Mouse (Mus musculus) stomach, embryonic 16.5 days (tissue): ENCODE data around the gene Stam2. TPM values are rescaled to one million over a fixed set of nuclear protein-coding genes. Genes with fewer than 3 reads are reported as not detected.

Experiments used
- ATAC-seq: fragments of 200-750 bp; cut with Nextera tagmentation; 2 replicates; pipeline ENCODE4 v1.8.0; 2017; ENCODE audit warnings: moderate number of reproducible peaks, moderate TSS enrichment; ENCODE audit not compliant: insufficient read depth, low FRiP score
- H3K27ac ChIP-seq: fragments of 300-500 bp; sonication (generic); 2 replicates; pipeline ENCODE4 v1.5.1; 2014; ENCODE audit warnings: low read length
- H3K27me3 ChIP-seq: fragments of 300-500 bp; sonication (generic); 2 replicates; pipeline ENCODE4 v1.6.1; 2014; ENCODE audit warnings: low read length, control low read depth, mixed read lengths; ENCODE audit not compliant: control insufficient read depth, insufficient read depth
- H3K36me3 ChIP-seq: fragments of 300-500 bp; sonication (generic); 2 replicates; pipeline ENCODE4 v1.6.1; 2014; ENCODE audit warnings: low read length; ENCODE audit not compliant: control insufficient read depth, insufficient read depth
- H3K4me1 ChIP-seq: fragments of 300-500 bp; sonication (generic); 2 replicates; pipeline ENCODE4 v1.6.1; 2014; ENCODE audit warnings: low read length, control low read depth, mixed read lengths; ENCODE audit not compliant: control insufficient read depth, insufficient read depth
- H3K4me2 ChIP-seq: fragments of 300-500 bp; sonication (generic); 2 replicates; pipeline ENCODE4 v1.6.1; 2014; ENCODE audit warnings: low read depth, low read length, mixed read lengths
- H3K4me3 ChIP-seq: fragments of 300-500 bp; sonication (generic); replicated peaks from 2 replicates; pipeline ENCODE4 v1.5.1; 2014; ENCODE audit warnings: mild to moderate bottlenecking, low read length
- H3K9ac ChIP-seq: fragments of 300-500 bp; sonication (generic); 2 replicates; pipeline ENCODE4 v1.6.1; 2014; ENCODE audit warnings: low read length
- H3K9me3 ChIP-seq: fragments of 300-500 bp; sonication (generic); replicated peaks from 2 replicates; pipeline ENCODE4 v1.6.1; 2016; ENCODE audit warnings: low read length, control low read depth; ENCODE audit not compliant: control insufficient read depth
- WGBS: fragments of 180-500 bp; shearing (Covaris S2); extraction: QIAGEN DNeasy Blood & Tissue Kit; methylation state at CpG from one replicate; pipeline ENCODE4 v1.1.7; 2014; 5-methylcytosine and 5-hydroxymethylcytosine counted together
- polyA plus RNA-seq: library from polyadenylated mRNA; unstranded; fragments of >200 nt; fragmentation: Nextera tagmentation; extraction: Ambion mirVana; gene quantifications from 2 replicates; pipeline ENCODE4 v1.2.1, GENCODE M21; 2015

Stam2 gene
- polyA plus RNA-seq, 1 experiment from 2014 or later: 37.2 TPM

DNA sequence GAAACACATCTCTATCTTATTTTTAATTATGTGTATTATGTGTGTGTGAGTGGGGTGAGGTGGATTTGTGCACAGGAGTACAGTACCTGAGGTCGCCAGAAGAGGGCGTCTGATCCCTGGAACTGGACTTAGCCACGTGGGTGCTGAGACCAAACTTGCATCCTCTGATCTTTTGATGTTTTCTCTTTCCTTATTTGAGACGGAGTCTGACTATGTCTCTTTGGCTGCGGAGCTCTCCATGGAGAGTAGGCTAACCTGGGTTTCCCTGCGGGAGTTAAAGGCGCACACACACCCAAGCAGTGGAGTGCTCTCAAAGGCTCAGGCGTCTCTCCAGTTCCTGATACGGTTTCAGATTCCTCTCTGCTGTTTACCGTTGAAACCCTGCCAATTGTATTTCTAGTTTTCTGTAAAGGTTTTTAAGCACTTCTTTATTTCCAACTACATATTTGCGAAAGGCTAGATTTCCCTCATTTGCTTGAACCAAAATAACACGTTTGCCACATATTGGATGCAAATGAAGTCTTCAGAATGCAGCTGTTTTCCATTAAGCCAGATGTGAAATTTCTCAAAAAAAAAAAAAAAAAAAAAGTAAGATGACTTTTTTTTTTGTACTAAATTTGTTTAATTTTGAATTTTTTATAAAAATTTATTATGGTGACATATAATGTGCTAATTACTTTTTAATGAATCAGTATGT is 21.1 kb upstream of the Stam2 start:
- H3K4me1 ChIP-seq: no peaks in the 10 kb centered on the region
- H3K4me3 ChIP-seq: peak overlapping the region; percentile 32
- ATAC-seq: no peak
- H3K9me3 ChIP-seq: peaks cover 2% of the 10 kb centered on the region; the same call in 1 of the 2 replicates
- H3K9ac ChIP-seq: no peak overlapping the region
- WGBS: 16% methylated on average over 12 of the region's 12 CpGs
- H3K27me3 ChIP-seq: no peaks in the 10 kb centered on the region
- H3K36me3 ChIP-seq: no peaks in the 10 kb centered on the region
- peak overlapping the region; percentile 64 for H3K4me2 ChIP-seq
- H3K27ac ChIP-seq: no peak overlapping the region; the same call in 1 of the 2 replicates

DNA sequence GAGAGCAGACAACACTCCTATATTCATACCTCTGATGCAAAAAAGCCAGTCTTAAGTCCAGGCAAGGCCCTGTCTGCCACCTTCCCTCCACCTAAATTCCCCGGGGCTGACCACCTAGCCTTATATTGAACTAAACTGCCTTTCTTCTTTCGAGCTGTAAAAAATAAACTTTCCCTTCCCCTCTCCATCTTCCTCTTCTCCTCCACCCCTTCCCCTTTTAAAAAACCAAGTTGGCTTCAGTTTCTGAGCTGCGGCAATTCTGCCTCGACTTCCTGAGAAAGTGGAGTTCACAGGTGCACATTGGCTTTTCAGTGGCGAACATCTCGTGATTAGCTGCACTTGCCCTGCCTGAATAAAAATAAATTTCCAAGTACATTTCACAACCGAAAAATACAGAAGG is 20.4 kb upstream of the Stam2 start:
- peak overlapping the region; percentile 64; the same call in 1 of the 2 replicates for H3K4me2 ChIP-seq
- 61% methylated on average over 7 of the region's 7 CpGs for WGBS
- ATAC-seq: no peak

DNA sequence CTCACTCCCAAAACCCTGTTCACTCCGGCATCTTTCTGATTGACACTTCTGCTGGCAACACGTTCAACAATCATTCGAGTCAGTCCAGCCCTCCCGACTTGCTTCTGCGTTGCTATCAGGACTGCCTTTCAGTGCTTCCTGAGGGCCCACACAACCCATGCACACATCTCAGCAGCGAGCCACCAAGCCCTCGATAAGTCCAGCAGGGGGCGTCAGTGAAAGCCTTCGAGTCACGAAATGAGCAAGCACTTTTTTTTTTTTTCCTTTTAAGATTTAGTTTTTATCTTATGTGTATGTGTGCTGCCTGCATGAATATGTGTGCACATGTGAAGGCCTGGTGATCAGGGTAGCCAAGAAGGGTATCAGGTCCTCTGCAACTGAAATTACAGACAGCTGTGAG is 16.5 kb upstream of the Stam2 start:
- H3K9ac ChIP-seq: no peak overlapping the region
- no peaks in the 10 kb centered on the region for H3K4me1 ChIP-seq
- H3K27ac ChIP-seq: no peak overlapping the region
- H3K36me3 ChIP-seq: no peaks in the 10 kb centered on the region
- 28% methylated on average over 10 of the region's 10 CpGs for WGBS
- H3K4me3 ChIP-seq: no peak overlapping the region
- peaks cover 2% of the 10 kb centered on the region; the same call in 1 of the 2 replicates for H3K9me3 ChIP-seq
- no peaks in the 10 kb centered on the region for H3K27me3 ChIP-seq
- ATAC-seq: no peak
- H3K4me2 ChIP-seq: no peak overlapping the region

More for the DNA sequence above, 20.4 kb upstream of the Stam2 start:
- H3K4me1 ChIP-seq: no peaks in the 10 kb centered on the region
- no peaks in the 10 kb centered on the region for H3K36me3 ChIP-seq
- H3K9me3 ChIP-seq: peaks cover 2% of the 10 kb centered on the region; the same call in 1 of the 2 replicates
- H3K9ac ChIP-seq: no peak overlapping the region
- no peaks in the 10 kb centered on the region for H3K27me3 ChIP-seq
- no peak overlapping the region for H3K4me3 ChIP-seq
- H3K27ac ChIP-seq: no peak overlapping the region

DNA sequence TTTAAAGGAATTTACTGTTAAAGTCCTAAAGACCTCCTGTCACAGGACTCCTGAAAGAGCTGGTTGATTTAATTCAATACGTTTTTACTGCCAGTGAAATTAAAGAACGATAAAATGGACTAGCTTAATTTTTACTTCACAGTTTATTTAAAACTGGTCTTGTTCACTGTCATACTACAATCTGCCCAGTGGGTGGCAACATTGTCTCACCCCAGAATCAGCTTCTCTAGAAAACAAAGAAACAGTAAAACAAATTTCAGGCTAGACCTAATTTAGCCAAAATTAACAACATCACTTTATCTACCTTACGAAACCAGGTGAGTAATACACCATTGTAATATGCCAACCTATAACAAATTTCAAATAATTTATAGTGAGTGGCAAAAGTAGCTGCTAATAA is 14.6 kb upstream of the Stam2 start:
- Histone ChIP-seq H3K27me3 (no peaks in the 10 kb centered on the region), H3K9ac (no peak overlapping the region), H3K27ac (no peak overlapping the region), H3K4me2 (no peak overlapping the region), H3K4me3 (no peak overlapping the region), H3K36me3 (no peaks in the 10 kb centered on the region), H3K9me3 (peaks cover 2% of the 10 kb centered on the region; the same call in 1 of the 2 replicates), H3K4me1 (no peaks in the 10 kb centered on the region)
- WGBS: 15% methylated on average over 3 of the region's 3 CpGs
- ATAC-seq: no peak

DNA sequence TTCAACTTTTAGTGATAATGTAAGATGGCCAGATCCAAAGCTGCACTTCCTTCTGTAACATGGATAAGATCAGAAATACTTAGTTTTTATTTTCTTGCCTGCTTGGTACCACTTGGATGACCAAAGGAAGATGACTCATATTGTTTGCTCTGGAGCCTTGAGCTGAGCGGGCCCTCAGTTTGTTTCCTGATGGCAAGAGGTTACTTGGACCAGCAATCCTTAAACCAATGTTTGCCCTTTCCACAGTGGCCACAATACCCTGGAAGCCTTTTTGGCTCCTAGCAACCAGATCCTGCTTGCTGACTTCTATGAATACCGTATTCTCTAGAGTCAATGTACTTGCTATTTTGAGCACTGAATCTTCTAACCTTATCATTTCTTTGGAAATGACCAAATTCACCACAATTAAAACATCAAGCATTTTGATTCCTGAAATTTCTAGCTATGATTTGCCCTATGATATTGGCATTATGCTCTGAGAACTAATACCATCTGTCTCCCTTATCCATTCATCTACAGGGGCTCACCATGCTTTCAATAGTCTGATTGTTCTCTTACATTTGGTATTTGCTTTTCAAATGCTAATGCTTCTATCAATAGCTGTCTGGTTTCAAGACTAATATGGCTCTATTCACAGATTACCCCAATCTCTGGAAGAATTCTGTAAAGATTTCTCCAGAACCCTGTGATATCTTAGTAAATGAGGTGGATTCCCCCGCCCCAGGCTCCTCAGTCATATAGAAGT is 11.7 kb upstream of the Stam2 start:
- H3K36me3 ChIP-seq: no peaks in the 10 kb centered on the region
- no peak for ATAC-seq
- no peak overlapping the region for H3K9ac ChIP-seq
- no peaks in the 10 kb centered on the region for H3K4me1 ChIP-seq
- no peaks in the 10 kb centered on the region for H3K27me3 ChIP-seq
- no peak overlapping the region for H3K4me2 ChIP-seq
- WGBS: 57% methylated on average over 3 of the region's 3 CpGs
- no peak overlapping the region for H3K27ac ChIP-seq
- H3K9me3 ChIP-seq: no peaks in the 10 kb centered on the region
- H3K4me3 ChIP-seq: no peak overlapping the region

DNA sequence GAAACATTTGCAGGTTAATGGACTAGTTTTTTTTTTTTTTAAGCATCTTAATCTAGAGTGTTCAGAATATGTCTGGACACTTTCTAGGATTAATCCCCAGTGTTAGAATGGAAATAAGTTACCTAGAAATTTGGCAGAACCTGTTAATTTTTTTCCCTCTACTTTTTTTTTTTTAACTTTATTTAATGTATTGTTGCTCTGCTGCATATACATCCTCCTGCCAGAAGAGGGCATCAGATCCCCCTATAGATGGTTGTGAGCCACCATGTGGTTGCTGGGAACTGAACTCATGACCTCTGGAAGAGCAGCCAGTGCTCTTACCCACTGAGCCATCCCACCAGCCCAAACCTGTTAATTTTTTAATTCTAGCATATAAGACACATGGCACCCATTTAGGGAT is 2.0 kb upstream of the Stam2 start:
- no peak for ATAC-seq
- Histone ChIP-seq H3K4me2 (no peak overlapping the region), H3K9me3 (no peaks in the 10 kb centered on the region), H3K4me1 (no peaks in the 10 kb centered on the region; the same call in 1 of the 2 replicates), H3K4me3 (no peak overlapping the region), H3K9ac (no peak overlapping the region), H3K36me3 (no peaks in the 10 kb centered on the region), H3K27ac (no peak overlapping the region), H3K27me3 (no peaks in the 10 kb centered on the region)

DNA sequence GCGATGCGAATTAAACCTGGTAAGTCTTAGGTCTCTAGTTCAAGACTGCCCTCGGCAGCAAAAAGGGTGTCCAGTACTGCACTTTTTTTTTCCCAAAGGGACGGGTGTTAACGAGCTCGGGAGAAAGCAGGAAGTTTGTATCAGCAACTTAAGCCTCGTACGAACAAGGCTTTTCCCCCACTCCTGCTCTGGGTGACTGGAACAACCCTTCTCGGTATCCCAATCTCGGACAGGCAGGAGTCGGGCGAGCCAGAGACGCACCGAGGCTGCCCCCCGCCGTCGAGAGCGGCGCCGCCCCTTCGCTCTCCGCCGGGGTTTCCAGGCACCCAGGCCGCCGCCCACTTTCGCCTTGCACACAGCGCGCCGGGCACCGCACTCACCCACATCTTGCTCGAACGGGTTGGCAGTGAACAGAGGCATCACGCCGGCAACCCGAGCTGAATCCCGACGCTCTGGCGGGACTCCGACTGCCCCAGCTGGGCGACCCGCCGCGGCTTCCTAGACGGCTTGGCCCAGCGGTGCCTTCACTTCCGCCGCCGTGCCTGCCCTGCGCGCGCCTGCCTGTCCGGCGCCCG is 313 bp downstream of the Stam2 start:
- peak overlapping the region; percentile 73 for H3K4me2 ChIP-seq
- H3K9me3 ChIP-seq: no peaks in the 10 kb centered on the region
- peak overlapping the region; percentile 88 for H3K4me3 ChIP-seq
- H3K27me3 ChIP-seq: no peaks in the 10 kb centered on the region
- peak; percentile 94 for ATAC-seq
- peak overlapping the region; percentile 97 for H3K9ac ChIP-seq
- WGBS: 0% methylated on average over 54 of the region's 54 CpGs
- H3K36me3 ChIP-seq: no peaks in the 10 kb centered on the region
- peak overlapping the region; percentile 98 for H3K27ac ChIP-seq
- H3K4me1 ChIP-seq: peaks cover 3% of the 10 kb centered on the region; the same call in 1 of the 2 replicates

DNA sequence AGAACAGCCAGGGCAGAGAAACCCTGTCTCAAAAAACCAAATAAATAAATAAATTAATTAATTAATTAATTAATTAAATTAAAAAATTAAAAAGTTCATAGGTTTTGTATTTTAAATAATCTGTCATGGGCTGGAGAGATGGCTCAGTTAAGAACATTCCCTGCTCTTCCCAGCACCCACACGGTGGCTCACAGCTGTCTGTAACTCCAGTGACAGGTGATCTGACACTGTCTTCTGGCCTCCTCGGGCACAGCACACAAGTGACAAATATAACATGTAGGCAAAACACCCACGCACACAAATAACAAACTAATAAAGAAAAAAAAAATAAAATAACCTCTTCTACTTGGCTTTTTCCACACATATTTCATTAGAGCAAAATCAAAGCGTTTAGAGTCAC is 1.5 kb downstream of the Stam2 start:
- Histone ChIP-seq H3K4me3 (no peak overlapping the region), H3K4me1 (peaks cover 3% of the 10 kb centered on the region; the same call in 1 of the 2 replicates), H3K4me2 (0 out of 2 replicates have a peak overlapping the region, but pooled peaks have one; percentile 73), H3K27ac (no peak overlapping the region), H3K9me3 (no peaks in the 10 kb centered on the region), H3K36me3 (no peaks in the 10 kb centered on the region), H3K27me3 (no peaks in the 10 kb centered on the region), H3K9ac (no peak overlapping the region)
- 78% methylated on average over 4 of the region's 4 CpGs for WGBS
- ATAC-seq: no peak

DNA sequence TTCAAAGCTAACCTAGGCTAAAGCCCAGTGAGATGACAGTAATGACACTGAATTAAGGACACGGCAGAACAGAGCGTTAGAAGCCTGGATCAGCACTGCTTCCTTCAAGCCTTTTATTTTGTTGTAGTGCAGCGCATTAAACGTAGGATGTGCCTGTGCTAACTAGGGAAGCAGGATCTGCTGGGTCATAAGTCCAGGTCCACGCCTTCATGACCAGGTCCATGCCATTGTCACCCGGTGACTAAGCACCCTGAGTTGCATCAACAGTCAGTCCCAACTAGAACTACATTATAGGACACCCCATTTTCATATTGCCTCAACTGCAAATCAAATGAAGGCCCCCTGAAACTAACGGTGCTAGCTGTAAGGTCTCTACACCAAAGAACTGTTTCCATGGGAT is 7.6 kb downstream of the Stam2 start:
- H3K4me2 ChIP-seq: no peak overlapping the region
- no peak overlapping the region for H3K27ac ChIP-seq
- H3K36me3 ChIP-seq: no peaks in the 10 kb centered on the region
- no peak overlapping the region for H3K4me3 ChIP-seq
- H3K27me3 ChIP-seq: no peaks in the 10 kb centered on the region
- H3K4me1 ChIP-seq: peaks cover 3% of the 10 kb centered on the region; the same call in 1 of the 2 replicates
- ATAC-seq: no peak
- WGBS: 97% methylated on average over 7 of the region's 7 CpGs
- H3K9ac ChIP-seq: no peak overlapping the region
- H3K9me3 ChIP-seq: no peaks in the 10 kb centered on the region
